Mouse (Mus musculus): ENCODE measurements at regions not wholly inside any gene's neighbourhood (a gene's known extent, or its start where the extent isn't known, plus 50 kb on each side); places are given as distances from the start of the nearest gene placed in this dataset.

- DNase-seq: no peak
These were observed 328.9 kb downstream of the Pax1 start for GRCm38 (mm10) chr2:147690506-147691208.

GRCm38 (mm10) chr2:147688742-147689141 lies 327.0 kb downstream of the Pax1 start:
- DNase-seq: peak; percentile 87

GRCm38 (mm10) chr2:147656667-147657066 lies 294.9 kb downstream of the Pax1 start:
- no peak for DNase-seq

DNA sequence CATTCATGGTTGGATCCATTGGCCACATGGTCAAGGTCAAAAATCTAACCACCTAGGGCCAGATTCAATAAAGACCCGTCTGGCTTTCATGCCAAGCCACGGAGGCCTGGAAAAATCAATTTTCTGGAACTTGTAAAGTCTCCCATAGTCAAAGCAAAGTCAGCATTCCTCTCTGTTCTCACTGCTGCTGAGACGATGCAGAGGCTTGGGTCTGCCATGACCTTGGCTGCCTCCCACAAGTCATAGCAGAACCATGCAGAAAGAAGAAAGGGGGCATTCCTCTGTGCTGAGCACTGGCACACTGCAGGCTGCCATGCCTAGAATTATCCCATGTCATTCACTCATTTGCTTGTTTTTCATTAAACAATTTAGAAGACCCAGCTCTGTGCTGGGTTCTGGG lies 288.5 kb downstream of the Pax1 start:
- peak; percentile 61 for DNase-seq

DNA sequence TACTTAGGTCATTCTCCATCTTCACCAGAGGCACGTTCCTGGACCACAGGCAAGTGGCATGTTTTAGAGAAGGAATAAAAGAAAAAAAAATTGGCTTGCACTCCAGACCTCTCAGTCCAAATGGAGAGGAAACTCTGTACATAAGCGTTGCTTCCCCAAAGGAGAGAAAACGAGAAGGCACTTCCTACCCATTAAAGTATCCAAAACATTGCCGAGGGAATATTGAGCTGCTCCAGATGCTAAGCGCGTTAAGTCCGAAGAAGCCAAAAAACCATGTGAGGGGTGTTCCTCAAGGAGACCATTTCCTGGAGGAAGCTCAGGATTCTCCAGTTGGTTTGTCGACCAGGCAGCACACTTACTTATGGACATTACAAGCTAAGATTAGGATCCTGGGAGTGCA lies 286.2 kb downstream of the Pax1 start:
- peak; percentile 74 for DNase-seq

GRCm38 (mm10) chr2:147647506-147647905 lies 285.8 kb downstream of the Pax1 start:
- DNase-seq: peak; percentile 80

DNA sequence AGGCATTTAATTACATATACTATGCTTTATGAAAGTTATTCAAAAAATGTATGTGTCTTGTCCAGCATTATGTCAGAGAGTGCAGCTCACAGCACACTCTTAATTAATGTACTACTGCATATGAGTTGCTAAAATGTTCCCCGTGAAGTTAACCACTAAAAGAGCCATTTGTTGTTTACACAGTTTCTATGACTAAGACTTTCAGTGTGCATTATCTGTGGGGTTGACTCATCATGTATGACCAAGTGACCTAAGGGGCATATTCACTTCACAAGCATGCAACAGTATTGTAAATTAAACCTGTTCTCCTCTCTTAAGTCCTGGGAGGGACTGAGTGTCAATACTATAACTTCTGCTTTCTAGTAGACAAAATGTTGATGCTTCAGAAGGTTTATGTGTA lies 276.2 kb downstream of the Pax1 start:
- DNase-seq: no peak

DNA sequence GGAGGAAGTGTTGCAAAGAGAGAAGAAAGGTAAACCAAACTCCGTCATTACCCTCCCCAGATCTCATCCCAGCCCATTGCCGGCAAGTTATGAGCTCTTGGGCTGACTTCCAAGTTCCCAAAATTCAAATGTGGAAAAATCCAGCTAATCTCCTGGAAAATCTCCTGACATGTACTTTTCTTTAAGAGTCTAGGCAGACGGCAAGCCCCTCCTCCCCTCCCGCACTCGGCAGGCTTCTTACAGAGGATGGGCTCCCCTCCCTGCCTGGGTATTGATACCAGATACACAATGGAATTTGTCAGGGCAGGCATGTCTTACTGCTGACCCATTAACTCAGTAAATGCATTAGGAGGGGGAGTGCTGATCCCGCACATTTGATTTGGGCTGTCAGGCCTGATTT lies 271.0 kb downstream of the Pax1 start:
- peak; percentile 66 for DNase-seq

DNA sequence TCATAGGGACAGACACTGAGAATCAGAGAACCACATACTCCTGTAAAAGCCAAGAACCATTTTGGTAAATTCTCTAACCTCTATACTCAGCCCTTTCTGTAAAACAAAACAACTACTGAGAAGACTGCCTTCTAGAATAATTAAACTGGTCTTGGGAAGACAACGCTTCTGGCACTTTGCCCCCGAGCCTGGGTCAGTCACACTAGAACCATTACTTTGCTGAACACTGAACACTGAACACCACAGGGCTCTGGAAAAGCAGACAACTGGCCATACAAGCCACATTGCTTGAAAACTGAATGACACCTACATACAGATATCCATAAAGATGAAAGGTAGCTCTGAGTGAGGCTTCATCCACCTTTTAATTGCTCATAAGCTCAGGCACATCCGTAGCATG lies 268.0 kb downstream of the Pax1 start:
- peak; percentile 68 for DNase-seq

DNA sequence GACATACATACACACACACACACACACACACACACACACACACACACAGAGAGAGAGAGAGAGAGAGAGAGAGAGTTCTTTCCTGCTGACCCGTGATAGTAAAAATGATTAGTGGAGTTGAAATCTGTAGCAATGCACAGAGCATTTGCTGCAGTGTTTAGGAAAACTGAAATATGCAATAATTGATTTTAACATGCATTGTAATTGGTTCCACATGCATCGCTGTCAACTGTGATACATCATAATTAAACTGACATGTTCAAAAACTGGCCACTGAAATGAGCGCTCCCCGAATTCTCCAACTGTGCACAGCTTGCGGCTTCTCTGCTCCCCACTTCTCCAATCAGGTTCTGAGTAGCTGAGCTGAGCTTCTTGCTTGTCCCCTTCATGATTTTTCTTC lies 265.4 kb downstream of the Pax1 start:
- peak; percentile 7 for DNase-seq

DNA sequence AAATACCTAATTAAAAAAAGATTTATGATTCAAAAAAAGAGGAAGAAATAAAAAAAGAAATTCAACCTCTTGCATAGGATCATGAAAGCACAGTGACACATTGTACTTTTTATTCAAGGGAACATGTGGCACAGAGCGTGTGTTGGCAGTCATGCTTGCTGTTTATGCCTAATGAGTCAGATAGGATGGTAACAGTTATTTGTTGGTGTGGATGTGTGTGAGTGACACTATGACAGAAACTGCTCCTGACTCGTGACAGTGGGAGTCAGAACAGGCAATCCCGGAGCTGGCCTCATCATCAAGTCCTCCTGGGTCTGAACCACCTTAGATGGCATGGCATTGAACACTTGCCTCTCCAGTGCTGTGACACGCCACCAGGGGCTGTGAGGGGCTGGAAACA lies 261.4 kb downstream of the Pax1 start:
- DNase-seq: no peak

DNA sequence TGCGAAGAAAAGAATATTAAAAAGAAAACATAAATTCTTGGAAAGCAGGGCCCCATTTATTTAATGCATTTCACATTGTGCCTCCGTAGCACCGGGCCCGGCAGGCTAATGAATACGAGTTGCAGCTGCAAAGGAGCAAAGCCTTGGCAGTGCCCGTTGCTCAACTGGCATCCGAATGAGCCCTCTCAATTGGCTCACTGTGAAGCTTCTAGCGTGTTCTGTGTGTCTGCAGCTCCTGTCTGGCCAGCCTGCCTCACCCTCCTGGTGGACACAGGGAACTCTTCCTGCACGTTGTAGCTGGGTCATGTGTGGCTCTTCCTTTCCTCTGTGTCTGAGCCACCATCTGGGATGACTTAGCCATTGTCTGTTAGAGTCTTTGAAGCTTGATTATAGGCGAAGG lies 256.1 kb downstream of the Pax1 start:
- peak; percentile 86 for DNase-seq

DNA sequence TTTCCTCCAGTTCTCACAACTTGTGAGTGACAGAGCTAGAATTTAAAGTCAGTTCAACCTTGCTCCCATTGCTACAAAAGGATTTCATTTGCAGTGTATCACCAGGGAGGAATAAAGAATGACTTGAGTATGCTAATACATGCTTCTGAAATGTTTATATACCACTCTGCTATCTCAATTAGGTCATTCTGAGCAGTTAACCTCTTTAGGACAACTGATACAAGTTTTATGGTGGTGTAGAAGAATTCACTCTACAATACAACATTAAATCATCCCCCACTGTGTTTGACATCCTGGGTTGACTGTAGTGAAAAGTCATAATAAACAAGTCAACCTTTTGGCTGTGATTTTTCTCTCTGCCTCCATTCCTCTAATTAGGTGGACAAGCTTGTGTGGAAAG lies 248.6 kb downstream of the Pax1 start:
- DNase-seq: no peak

DNA sequence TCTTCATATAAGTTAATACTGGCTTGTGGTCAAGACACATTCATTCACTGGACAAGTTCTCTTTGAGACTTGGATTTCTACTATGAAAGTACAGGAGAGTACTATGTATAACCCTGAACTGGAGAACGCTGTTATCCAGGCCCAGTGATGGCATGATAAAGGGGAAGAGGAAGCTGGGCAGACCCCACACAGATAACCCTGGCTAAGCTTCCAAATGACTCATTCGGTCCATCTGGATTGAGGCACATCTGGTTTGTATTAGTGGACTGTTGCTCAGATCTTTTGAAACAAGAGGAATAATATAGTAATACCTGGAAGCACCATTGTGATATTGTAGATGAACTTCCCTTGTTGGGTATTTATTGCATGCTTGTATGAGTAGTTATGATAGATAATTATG lies 239.9 kb downstream of the Pax1 start:
- no peak for DNase-seq

DNA sequence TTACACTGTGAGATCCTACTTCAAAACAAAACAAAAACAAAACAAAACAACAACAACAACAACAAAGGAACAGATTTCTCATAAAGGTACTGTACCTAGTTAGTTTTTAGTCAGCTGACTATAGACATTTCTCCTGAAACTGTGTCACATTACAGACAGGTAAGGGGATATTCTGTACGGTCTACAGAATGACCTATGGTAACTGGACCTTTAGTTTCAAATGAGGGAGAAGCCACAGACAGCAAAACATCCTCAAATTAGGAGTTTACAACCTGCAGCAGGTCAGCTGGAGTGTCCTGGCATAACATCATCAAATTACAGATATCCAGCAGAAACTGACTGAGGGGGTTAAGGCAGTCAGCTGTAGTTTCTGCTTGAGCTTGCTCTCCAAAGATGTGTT lies 210.7 kb downstream of the Pax1 start:
- no peak for DNase-seq

DNA sequence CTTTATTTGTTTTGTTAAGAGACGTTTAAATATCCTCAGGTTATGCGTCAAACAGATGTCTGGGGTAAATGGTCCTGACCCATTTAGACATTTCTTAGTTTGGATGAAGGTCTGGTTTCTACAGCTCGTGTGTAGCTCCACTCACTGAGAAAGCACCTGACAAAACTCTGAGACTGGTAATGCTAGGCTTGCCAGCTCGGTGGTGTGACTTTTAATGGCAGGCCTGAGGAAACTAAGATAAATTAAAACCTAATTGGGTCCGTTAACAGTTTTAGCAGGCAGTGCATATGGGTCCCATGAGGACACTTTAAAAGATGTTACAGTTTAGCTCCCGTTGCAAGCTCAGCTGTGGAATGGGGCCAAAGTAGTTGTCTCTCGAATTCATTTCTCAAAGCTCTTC lies 199.5 kb downstream of the Pax1 start:
- peak; percentile 46 for DNase-seq

- DNase-seq: peak; percentile 76
These were observed 198.9 kb downstream of the Pax1 start for GRCm38 (mm10) chr2:147560426-147561155.

DNA sequence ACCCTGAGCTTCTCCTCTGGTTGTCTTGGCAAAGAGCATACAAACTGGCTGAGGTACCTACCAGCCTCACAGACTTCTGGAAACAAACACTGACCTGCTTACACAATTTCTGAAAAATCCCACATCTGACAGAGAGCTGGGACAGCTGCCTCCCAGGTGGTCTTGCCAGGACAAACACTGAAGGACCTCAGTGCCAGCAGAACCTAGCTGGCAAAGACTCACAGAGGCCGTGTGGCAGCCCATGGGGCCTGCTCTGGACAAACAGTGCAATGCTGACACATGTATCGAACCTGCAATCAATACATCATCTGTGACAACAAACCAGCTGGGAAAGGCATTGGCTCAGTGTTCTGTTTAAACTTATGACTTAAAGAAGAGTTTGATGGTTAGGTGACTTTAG lies 167.4 kb downstream of the Pax1 start:
- no peak for DNase-seq

GRCm38 (mm10) chr2:147515436-147515835 lies 153.7 kb downstream of the Pax1 start:
- DNase-seq: peak; percentile 94

GRCm38 (mm10) chr2:147514748-147515147 lies 153.0 kb downstream of the Pax1 start:
- no peak for DNase-seq

DNA sequence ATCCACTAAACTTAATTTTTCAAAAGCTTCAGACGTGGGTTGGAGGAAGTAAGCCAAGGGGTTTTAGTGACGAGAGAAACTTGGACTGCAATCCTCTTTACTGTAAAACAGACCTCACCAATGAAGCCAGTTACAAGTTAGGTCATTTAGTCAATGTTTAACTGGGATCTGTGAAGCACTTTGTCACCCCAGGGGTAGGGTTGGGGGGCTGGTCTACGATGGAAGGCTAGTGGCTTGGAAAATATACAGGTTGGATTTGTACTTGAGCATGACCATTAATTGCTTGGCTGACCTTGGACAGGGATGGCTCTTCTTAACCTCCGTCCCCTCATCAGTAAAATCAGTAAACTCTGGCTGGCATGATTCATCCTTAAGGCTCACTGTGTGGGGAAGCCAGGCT lies 142.2 kb downstream of the Pax1 start:
- DNase-seq: no peak

- DNase-seq: no peak
These were observed 137.0 kb downstream of the Pax1 start for GRCm38 (mm10) chr2:147498731-147499130.

DNA sequence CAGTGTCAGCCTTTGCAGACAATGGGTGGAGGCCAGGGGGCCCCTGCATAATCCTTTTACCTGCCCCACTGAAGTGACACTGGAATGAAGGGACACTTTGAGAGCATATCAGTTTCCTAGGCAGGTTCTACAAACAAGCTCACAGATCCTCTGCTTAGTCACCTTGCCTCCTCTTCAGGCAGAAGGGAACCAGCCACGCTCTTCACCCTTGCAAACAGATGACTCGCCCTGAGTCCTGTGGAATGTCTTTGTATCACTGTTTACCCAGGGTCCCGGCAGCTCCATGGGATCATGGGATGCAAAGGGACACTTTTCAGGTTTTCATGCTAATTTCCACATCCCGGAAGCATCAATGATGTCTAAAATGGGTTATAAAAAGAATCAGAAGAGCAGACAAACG lies 94.2 kb downstream of the Pax1 start:
- DNase-seq: no peak

DNA sequence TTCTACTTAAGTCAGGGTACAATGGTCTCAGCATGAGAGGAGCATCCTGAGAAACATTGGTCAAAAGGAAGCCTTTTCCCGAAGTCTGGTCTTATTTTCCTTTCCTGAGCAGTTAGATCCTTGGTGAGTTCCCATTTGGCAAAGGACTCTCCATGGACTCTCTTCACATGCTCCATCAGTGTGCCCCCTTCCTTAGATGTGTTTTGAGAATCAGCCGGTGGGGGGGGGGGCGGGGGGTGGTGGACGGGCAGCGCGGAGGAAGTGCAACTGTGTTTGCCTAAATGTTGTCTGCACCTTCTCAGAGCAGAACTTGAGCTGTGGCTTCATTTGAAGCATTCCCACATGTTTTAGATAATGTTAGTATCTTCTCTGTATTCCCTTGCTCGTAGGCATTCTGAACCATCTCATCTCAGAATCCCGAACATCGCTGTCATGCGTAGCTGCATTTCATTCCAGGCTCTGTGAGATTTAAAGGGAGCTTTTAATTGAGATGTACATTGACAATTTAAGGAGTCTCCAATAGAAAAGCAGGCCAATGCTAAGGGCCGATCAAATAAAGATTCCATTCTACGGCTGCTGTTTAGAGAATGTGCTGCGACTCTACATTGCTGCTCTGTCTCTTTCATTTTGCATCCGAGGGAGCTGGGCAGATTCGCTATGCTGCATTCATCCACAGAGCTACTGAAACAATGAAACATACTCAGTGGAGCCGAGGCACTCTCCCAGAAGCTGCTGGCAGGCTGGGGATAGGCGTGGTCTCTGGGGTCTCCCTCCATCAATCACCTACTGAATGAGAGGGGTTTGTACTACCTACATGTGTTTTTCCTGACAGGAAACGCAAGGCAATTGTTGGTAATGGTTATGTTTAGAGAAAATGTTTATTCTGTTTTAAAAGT lies 92.9 kb downstream of the Pax1 start:
- no peak for DNase-seq

All from heart, adult 11 months (tissue).